Mouse (Mus musculus) naive thymus-derived CD4-positive, alpha-beta T cell, adult 2 months (primary cell): ENCODE results near the gene Fads2.
A peak's percentile ranks its signal among the peaks of the same experiment; 100 is the strongest.

ENCODE experiments used
- DNase-seq: peaks from one replicate; pipeline ENCODE4 v3.0.0-alpha.2; 2011; ENCODE audit warnings: low read depth

The Fads2 gene

GRCm38 (mm10) chr19:10061624-10062023, 39.9 kb downstream of the Fads2 start:
- DNase-seq = no peak

GRCm38 (mm10) chr19:10060783-10061590, 40.6 kb downstream of the Fads2 start:
- no peak for DNase-seq

GRCm38 (mm10) chr19:10059911-10060567, 41.5 kb downstream of the Fads2 start:
- peak; percentile 9 for DNase-seq

- no peak for DNase-seq
Observed at GRCm38 (mm10) chr19:10058876-10059427, 42.6 kb downstream of the Fads2 start.

GRCm38 (mm10) chr19:10058352-10058825, 43.2 kb downstream of the Fads2 start:
- DNase-seq = no peak

GRCm38 (mm10) chr19:10057486-10058351, 43.8 kb downstream of the Fads2 start:
- DNase-seq = no peak

- DNase-seq = no peak
Observed at GRCm38 (mm10) chr19:10056686-10057085, 44.9 kb downstream of the Fads2 start.

GRCm38 (mm10) chr19:10055783-10056660, 45.5 kb downstream of the Fads2 start:
- DNase-seq = no peak

- DNase-seq = no peak
Observed at GRCm38 (mm10) chr19:10055261-10055660, 46.3 kb downstream of the Fads2 start.

- no peak for DNase-seq
Observed at GRCm38 (mm10) chr19:10054361-10055075, 47.0 kb downstream of the Fads2 start.

GRCm38 (mm10) chr19:10053692-10054260, 47.8 kb downstream of the Fads2 start:
- no peak for DNase-seq

GRCm38 (mm10) chr19:10052698-10053097, 48.8 kb downstream of the Fads2 start:
- DNase-seq = no peak

GRCm38 (mm10) chr19:10050438-10050837, 51.1 kb downstream of the Fads2 start:
- no peak for DNase-seq

- DNase-seq = no peak
Observed at GRCm38 (mm10) chr19:10049533-10049932, 52.0 kb downstream of the Fads2 start.

- DNase-seq = no peak
Observed at GRCm38 (mm10) chr19:10046983-10047382, 54.6 kb downstream of the Fads2 start.

- no peak for DNase-seq
Observed at GRCm38 (mm10) chr19:10046346-10046745, 55.2 kb downstream of the Fads2 start.

- DNase-seq = no peak
Observed at GRCm38 (mm10) chr19:10045707-10046106, 55.8 kb downstream of the Fads2 start.

- no peak for DNase-seq
Observed at GRCm38 (mm10) chr19:10043643-10044042, 57.9 kb downstream of the Fads2 start.

GRCm38 (mm10) chr19:10042816-10043215, 58.7 kb downstream of the Fads2 start:
- no peak for DNase-seq

- no peak for DNase-seq
Observed at GRCm38 (mm10) chr19:10042232-10042631, 59.3 kb downstream of the Fads2 start.
